Mouse (Mus musculus) thymus, adult 18-20 months (tissue): ENCODE measurements around the gene Tmem239.
A peak's percentile ranks its signal among the peaks of the same experiment; 100 is the strongest.
"Not testable (repeated sequence)": the region's sequence is repeated elsewhere in the genome, so short reads cannot be mapped to it uniquely, and the experiment has no call there.

ENCODE experiments used
- DNase-seq, 2 experiments: peaks; one replicate each; pipeline ENCODE4 v3.0.0; 2022; ENCODE audit warnings: mixed read lengths in 2 of 2

Tmem239 gene

DNA sequence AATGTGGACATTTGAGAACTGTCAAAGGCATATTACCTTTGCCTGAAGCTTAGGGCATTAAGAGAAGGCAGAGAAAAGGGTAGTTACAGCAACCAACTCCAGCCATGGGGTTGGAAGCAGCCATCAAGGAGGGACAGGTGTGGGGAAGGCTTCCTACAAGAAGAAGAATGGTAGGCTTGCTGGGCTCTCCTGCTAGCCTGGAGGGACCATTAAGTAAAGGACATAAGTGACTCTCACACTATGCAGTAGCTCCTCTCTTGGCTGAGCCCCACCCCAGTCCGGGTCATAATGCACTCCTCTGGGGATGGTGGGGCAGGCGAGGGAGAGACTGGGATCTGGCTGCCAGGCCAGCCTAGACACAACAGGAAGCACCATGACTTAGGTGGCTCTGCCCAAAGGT is at the start of gene Tmem239:
TSS of gene Tmem239 (plus strand) at position 301 of the 400 bp plus-strand sequence.
- no peak for DNase-seq

GRCm38 (mm10) chr2:130357551-130357950 is 48.7 kb upstream of the Tmem239 start:
- DNase-seq = no peak

GRCm38 (mm10) chr2:130358852-130359251 is 47.4 kb upstream of the Tmem239 start:
- DNase-seq = no peak

DNA sequence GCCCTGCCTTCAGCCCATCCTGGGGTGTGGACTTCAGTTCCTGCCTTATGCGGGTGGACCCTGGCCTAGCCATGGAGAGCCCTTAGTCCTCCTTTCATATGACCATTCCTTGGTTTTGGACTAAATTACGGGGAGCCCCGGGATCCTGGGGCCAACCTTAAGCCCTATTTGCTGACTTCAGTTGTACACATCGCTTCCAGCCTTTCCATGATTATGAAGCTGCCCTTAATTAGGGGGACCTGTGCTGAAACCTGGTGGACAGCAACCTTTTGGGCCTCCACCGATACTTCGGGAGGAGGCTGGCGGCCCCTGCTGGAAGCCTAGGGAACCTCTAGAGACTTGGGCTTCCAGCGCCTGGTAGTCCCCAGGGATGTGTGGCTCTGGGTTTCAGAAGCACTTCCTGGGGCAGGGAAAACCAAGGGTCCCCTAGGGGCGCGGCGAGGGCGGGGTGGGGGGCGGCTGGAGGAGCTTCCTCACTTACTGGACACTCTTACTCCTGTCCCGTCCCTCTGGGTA is 43.7 kb upstream of the Tmem239 start:
- no peak for DNase-seq

DNA sequence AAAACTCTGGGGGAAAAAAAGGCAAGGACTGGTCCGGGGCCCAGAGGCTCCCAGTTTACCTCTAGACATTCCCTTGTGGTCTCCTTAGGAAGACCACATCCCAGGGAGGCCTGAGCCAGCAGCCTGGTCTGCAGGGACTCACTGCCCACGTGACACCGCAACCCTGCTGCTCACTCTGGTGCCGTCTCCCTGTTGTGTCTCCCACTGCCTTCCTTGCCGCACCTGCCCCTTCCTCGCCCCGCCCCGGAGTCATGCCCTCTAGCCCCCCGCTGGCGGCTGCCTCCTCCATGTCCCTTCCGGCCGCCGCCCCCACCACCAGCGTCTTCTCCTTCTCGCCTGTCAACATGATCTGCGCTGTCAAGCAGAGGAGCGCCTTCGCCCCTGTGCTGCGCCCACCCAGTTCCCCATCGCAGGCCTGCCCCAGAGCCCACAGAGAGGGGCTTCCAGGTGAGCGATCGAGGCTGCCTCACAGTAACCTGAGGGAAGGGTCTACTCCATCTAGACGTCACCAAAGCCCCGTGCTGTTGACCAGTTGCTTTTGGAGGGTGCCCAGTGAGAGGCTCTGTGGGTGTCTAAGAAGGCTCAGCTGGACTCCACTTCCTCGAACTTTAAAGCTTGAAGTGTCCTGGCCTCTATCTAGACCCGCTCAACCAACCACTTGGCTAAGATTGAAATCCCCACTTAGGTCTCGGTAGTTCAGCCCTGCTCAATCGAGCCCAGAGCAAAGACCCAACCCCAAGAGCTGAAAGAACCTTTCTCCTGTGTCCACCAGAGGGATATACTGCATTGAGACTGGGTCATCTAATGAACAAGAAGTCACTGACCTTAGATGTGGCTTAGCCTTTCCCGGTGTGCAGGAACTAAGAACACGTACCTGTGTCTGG is 40.8 kb upstream of the Tmem239 start:
- peak; percentile 10 to 11 for DNase-seq

DNA sequence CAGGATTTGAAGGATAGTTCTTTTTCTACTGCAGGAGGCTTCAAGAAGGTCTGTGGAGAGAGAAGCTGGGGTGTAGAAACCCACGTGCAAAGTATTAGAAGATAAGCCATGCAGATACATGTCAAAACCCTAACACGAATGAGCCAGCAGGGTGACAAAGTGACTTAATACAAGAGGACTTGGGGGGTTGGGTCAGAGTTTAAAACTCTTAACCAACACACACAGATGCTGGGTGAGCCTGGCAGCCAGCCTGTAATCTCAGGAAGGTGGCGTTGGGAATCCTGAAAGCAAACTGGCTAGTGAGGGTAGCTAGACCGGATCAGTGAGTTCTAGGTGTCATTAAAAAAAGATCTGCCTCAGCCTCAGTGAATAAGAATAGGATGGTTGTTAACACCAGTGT is 38.9 kb upstream of the Tmem239 start:
- no peak for DNase-seq

DNA sequence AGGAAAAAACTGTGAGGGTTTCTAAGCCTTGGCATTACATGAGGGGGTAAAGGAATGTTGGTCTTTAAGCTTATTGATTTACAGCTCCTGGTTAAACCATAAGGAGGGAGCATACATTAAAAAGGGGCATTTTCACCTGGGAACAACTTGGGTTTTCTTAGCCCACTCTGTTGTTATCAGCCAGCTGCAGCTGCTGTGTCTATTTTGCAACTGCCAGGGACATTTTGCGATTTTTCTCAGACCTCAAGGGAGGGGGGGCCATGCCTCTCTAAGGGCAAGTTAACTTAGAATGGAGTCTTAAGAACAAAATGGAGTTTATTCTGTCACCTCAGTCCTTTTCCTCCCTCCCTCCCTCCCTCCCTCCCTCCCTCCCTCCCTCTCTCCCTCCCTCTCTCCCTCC is 33.3 kb upstream of the Tmem239 start:
- not testable (repeated sequence) for DNase-seq

DNA sequence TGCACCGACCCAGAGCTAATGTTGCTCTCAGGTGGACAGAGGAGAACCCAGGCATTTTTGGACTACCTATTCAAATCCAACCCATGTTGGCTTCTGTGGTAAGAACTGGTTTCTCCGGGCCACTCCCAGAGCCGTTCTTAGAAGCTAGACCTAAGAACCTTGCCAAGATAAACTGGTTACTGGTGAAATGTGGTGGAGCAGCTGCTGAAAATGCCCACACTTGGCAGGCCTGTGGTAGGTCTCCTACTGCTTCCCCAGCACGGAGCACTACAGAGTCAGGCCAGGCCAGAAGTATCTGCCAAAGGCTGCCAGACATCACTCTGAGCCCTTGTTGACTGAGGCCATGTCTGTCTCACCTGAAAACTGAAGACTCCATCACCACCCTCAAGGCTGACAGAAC is 31.3 kb upstream of the Tmem239 start:
- no peak for DNase-seq

DNA sequence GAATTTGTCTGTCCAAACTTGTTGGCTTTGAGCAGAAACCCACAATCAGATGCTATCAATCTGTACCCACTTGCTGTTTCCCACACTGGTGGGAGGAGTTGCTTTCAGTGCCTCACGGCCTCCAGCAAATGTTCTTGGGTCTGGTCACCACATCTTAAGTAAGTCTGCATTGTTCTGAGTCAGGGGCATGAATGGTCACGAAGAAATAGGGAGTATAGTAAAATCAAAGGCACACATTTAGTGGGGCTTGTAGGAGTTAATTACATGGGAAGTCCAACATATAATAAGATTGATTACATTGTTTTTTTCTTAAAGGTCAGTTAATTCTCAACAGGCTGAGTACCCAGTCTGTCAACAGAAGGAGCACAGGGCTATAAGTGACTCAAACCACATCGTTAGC is 23.1 kb upstream of the Tmem239 start:
- no peak for DNase-seq

DNA sequence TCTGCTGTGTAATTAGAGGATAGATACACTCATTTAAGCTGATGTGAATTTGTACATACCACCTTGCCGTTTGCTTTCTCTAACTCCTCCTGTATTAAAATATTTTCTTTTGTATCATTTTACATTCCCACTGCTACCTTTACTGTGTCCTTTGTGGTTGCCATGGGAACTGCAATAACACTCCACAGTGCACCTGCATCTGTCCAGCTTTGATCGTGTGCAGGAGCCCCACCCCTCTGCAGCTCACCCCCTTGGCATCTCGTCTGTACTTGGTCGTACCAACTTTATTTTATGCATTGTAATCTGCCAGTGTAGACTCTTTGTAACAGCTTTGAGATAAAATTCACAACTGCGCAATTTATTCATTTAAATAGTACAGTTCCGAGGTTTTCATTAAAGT is 22.4 kb upstream of the Tmem239 start:
- DNase-seq = peak in 1 of 2 experiments; percentile 33

DNA sequence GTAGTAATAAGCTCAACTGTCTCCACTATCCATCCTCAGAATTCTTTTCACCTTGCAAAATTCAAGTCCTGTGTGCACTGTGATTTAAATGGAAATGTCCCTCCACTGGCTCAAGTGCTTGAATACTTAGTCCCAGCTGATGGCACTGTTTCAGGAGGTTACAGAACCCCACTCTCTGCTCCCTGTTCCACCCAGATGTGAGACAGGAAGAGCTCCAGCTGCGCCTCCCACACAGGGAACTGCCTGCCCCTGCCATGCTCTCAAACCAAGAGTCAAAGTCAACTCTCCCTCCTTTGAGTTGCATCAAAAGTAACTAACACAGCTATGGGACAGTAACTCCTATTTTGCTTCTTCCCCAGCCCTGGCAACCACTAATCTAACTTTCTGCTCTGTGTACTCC is 20.1 kb upstream of the Tmem239 start:
- DNase-seq = no peak

DNA sequence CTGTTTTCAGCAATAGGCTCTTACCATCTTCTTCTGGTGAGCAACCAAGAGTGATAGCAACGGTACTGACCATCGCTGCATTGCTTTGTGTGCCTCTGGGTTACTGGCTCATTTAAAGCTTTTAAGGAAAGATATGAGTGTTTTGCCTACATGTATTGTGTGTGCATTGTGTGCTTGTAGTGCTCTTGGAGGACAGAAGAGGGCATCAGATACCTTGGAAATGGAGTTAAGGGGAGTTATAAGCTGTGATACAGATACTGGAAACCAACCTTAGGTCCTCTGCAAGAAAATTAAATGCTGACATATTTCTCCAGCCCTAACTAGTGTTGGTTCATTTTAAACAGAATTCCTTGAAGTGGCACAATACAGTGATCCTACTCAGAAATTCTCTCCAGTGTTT is 17.5 kb upstream of the Tmem239 start:
- DNase-seq = no peak

GRCm38 (mm10) chr2:130390993-130391625 is 15.2 kb upstream of the Tmem239 start:
- DNase-seq = peak; percentile 66 to 78

GRCm38 (mm10) chr2:130392836-130393235 is 13.4 kb upstream of the Tmem239 start:
- no peak for DNase-seq

DNA sequence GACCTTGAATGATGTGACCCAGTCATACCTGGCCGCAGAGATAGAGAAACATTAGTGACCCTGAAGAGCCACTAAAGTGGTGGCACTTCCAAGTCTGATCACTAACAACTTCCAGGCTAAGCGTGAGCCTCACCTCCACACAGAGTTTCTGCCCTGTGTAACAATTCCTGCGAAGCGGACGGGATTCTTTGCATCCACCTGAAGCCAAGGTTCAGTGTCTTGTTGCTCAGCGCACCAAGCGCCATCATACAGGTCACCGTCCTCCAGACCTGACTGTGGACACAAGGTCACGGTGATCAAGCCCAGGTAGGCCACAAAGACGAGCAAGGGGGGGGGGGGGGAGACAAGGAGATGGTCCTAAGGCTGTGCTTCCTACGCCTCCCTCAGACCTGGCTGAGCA is 10.6 kb upstream of the Tmem239 start:
- DNase-seq = no peak

DNA sequence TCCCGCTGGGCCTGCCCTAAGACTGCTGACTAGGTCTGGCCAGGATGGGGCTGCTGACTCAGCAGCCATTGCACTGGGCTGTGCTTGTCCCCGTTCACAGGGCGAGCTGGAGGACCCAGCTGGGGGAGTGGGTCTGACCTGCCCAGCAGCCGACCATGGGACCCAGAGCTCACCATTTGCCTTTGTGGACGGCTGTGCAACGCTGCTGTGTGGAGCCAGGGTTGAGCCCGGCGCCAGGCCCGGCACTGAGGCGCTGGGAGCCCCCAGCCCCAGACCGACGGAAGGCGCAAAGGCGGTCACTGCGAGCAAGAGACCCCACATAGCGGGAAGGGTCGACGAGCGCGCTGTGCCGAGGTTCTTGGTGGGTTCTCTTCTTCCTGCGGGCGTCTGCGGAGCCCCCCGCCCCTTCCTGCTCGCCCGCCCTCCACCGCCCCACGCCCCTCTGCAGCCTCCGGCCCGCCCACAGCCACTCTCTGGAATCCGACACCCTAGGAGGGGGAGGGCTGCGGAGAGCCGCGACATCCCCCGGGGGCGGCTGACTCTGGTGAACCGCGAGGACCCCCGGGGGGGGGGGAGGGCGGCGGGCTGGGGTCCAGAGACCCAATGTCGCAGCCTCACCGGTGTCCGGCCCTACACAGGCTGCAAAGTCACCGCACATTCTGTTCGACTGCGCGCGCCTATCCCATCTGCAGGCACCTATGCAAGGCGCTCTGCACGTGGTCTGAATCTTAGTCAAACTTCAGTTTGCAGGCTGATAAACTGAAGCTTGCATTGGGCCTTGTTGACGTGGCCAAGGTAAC is 8.9 kb upstream of the Tmem239 start, which contains the start of gene Cpxm1:
TSS of gene Cpxm1 (minus strand) at position 389 of the 800 bp plus-strand sequence.
- DNase-seq = no peak

DNA sequence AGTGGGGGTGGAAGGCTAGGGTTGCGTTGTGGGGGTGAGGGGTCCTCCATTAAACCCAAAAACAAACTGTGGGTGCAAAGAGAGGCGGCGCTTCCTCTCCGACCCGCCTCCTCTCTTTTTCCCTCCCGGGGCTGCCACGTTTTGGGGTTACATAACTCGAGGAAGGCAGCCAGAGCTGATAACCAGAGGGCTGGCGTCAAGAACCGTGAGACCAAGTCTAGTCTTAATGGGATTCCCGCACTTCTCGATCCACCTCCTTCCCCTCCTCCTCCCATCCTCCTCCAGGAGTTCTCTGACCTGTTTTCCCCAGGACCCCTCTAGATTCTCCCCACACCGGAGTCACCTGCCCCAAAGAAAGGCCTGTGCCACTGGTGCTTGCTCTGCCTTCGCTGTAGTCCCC is 8.2 kb upstream of the Tmem239 start:
- no peak for DNase-seq

- DNase-seq = no peak
Observed at GRCm38 (mm10) chr2:130400046-130400445, 6.2 kb upstream of the Tmem239 start.

GRCm38 (mm10) chr2:130401891-130402290 is 4.4 kb upstream of the Tmem239 start:
- no peak for DNase-seq

GRCm38 (mm10) chr2:130404939-130405338 is 1.3 kb upstream of the Tmem239 start, which contains the start of the genes Gm28372 and 1700020A23Rik:
Gene Gm28372, plus strand, starts transcription at chr2:130405239.
Gene 1700020A23Rik, plus strand, starts transcription at chr2:130405259.
- no peak for DNase-seq

DNA sequence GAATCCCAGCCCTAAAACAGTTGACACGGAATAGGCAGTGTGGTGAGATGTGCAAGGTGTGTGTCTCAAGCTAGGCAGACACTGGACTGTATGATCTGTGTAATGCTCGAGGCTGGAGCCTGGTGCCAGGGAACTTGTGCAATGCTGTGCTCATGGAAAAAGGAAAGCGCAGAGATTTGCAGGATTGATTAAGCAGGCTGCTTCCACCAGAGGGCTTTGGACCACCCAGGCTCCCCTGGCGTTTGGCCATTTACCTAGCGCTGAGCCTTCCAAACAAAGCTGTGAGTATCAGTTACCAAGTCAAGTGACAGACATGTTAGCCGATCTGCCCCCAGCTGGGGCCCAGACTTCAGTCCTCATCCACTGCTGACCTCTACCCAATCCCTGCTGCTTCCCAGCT is 1.9 kb downstream of the Tmem239 start:
- DNase-seq = no peak

- peak; percentile 37 to 43 for DNase-seq
Observed at GRCm38 (mm10) chr2:130411558-130412495, 5.5 kb downstream of the Tmem239 start.
